Mouse (Mus musculus) CH12.LX (cell line): Measurements from ENCODE around the gene Cmah. TPM values are rescaled to one million over a fixed set of nuclear protein-coding genes. Genes with fewer than 3 reads are reported as not detected.
A peak's percentile ranks its signal among the peaks of the same experiment; 100 is the strongest.

Experiments
- DNase-seq: peaks from one replicate; pipeline ENCODE4 v3.0.0-alpha.2; 2013; ENCODE audit errors: extremely low read depth
- H3K27ac ChIP-seq: 2 replicates; pipeline ENCODE4 v1.5.1; 2012; ENCODE audit warnings: low read depth, mild to moderate bottlenecking, control low read depth, moderate library complexity; ENCODE audit not compliant: insufficient read depth
- H3K27me3 ChIP-seq: replicated peaks from 2 replicates; pipeline ENCODE3; 2012; ENCODE audit warnings: inconsistent platforms
- H3K36me3 ChIP-seq, 2 experiments: replicated peaks in 1 of 2; 2 replicates each; pipeline versions ENCODE3 to v1.6.1; 2012; ENCODE audit warnings: inconsistent platforms in 1 of 2, low read length in 1 of 2, mild to moderate bottlenecking in 1 of 2, mixed read lengths in 1 of 2, moderate library complexity in 1 of 2; ENCODE audit not compliant: control insufficient read depth in 1 of 2, insufficient read depth in 1 of 2
- H3K4me1 ChIP-seq, 2 experiments: 2 replicates each; pipeline ENCODE4 v1.6.1; 2012; ENCODE audit warnings: inconsistent platforms in 1 of 2, moderate library complexity in 1 of 2; ENCODE audit not compliant: insufficient read depth in 2 of 2, control insufficient read depth in 1 of 2
- H3K4me2 ChIP-seq: 2 replicates; pipeline ENCODE4 v1.6.1; 2012; ENCODE audit warnings: low read depth, mild to moderate bottlenecking, control low read depth; ENCODE audit not compliant: poor library complexity, insufficient read depth, severe bottlenecking
- H3K4me3 ChIP-seq, 3 experiments: fragments of 150-350 bp in 1 of 3; sonication (generic) in 1 of 3; replicated peaks in 1 of 3; 2 replicates each; pipeline versions ENCODE3 to v1.5.1; 2011 to 2012; ENCODE audit warnings: low read depth in 2 of 3, low read length in 2 of 3, mild to moderate bottlenecking in 2 of 3, moderate library complexity in 2 of 3, control low read depth in 1 of 3, improper control_type of control experiment in 1 of 3, inconsistent platforms in 1 of 3, mixed read lengths in 1 of 3; ENCODE audit not compliant: poor library complexity in 1 of 3
- H3K79me2 ChIP-seq: replicated peaks from 2 replicates; pipeline ENCODE4 v1.6.1; 2012; ENCODE audit warnings: mild to moderate bottlenecking, moderate library complexity; ENCODE audit not compliant: control insufficient read depth, poor library complexity, insufficient read depth, severe bottlenecking; ENCODE audit errors: extremely low read depth
- H3K9ac ChIP-seq: 2 replicates; pipeline ENCODE4 v1.6.1; 2012; ENCODE audit warnings: low read depth, mild to moderate bottlenecking, control low read depth, moderate library complexity; ENCODE audit not compliant: insufficient read depth
- H3K9me3 ChIP-seq: replicated peaks from 2 replicates; pipeline ENCODE3; 2012; ENCODE audit warnings: low read length, inconsistent platforms, mixed read lengths
- BHLHE40 ChIP-seq: IDR thresholded peaks from 2 replicates; pipeline ENCODE4 v1.6.1; 2011; ENCODE audit warnings: mild to moderate bottlenecking, low read depth, low read length, improper control_type of control experiment
- CHD1 ChIP-seq: IDR thresholded peaks from 2 replicates; pipeline ENCODE4 v1.6.1; 2012; ENCODE audit warnings: low read depth, low read length, improper control_type of control experiment, inconsistent platforms
- E2F4 ChIP-seq: IDR thresholded peaks from 2 replicates; pipeline ENCODE4 v1.6.1; 2011; ENCODE audit warnings: low read depth, low read length, improper control_type of control experiment; ENCODE audit not compliant: insufficient replicate concordance
- ELF1 ChIP-seq: IDR thresholded peaks from 2 replicates; pipeline ENCODE4 v1.6.1; 2014; ENCODE audit warnings: low read depth, mild to moderate bottlenecking, inconsistent platforms, low read length, improper control_type of control experiment
- EP300 ChIP-seq: IDR thresholded peaks from 2 replicates; pipeline ENCODE4 v1.6.1; 2011; ENCODE audit warnings: low read length, improper control_type of control experiment
- ETS1 ChIP-seq: conservative IDR thresholded peaks from 2 replicates; pipeline ENCODE4 v1.6.1; 2012; ENCODE audit warnings: low read depth, mild to moderate bottlenecking, inconsistent platforms, low read length, improper control_type of control experiment, moderate library complexity
- HCFC1 ChIP-seq: IDR thresholded peaks from 2 replicates; pipeline ENCODE4 v1.6.1; 2012; ENCODE audit warnings: low read depth, mild to moderate bottlenecking, inconsistent platforms, low read length, improper control_type of control experiment
- JUND ChIP-seq: conservative IDR thresholded peaks from 2 replicates; pipeline ENCODE4 v1.6.1; 2011; ENCODE audit warnings: low read depth, low read length, improper control_type of control experiment
- KAT2A ChIP-seq: IDR thresholded peaks from 2 replicates; pipeline ENCODE4 v1.6.1; 2012; ENCODE audit warnings: low read length, improper control_type of control experiment, inconsistent platforms; ENCODE audit not compliant: insufficient replicate concordance
- MAX ChIP-seq: IDR thresholded peaks from 2 replicates; pipeline ENCODE4 v1.6.1; 2011; ENCODE audit warnings: low read length, improper control_type of control experiment
- MAZ ChIP-seq: IDR thresholded peaks from 2 replicates; pipeline ENCODE4 v1.6.1; 2012; ENCODE audit warnings: low read depth, mild to moderate bottlenecking, inconsistent platforms, low read length, improper control_type of control experiment, moderate library complexity
- MEF2A ChIP-seq: IDR thresholded peaks from 2 replicates; pipeline ENCODE4 v1.6.1; 2014; ENCODE audit warnings: low read depth, mild to moderate bottlenecking, inconsistent platforms, low read length, improper control_type of control experiment, borderline replicate concordance
- NRF1 ChIP-seq: IDR thresholded peaks from 2 replicates; pipeline ENCODE4 v1.6.1; 2014; ENCODE audit warnings: low read depth, mild to moderate bottlenecking, inconsistent platforms, low read length, improper control_type of control experiment, moderate library complexity
- SIN3A ChIP-seq: IDR thresholded peaks from 2 replicates; pipeline ENCODE4 v1.6.1; 2012; ENCODE audit warnings: low read length, improper control_type of control experiment, inconsistent platforms
- SMC3 ChIP-seq: IDR thresholded peaks from 2 replicates; pipeline ENCODE4 v1.6.1; 2011; ENCODE audit warnings: low read depth, low read length, improper control_type of control experiment
- TCF12 ChIP-seq: IDR thresholded peaks from 2 replicates; pipeline ENCODE4 v1.6.1; 2014; ENCODE audit warnings: low read depth, mild to moderate bottlenecking, inconsistent platforms, low read length, improper control_type of control experiment
- UBTF ChIP-seq: IDR thresholded peaks from 2 replicates; pipeline ENCODE4 v1.6.1; 2012; ENCODE audit warnings: low read depth, mild to moderate bottlenecking, inconsistent platforms, low read length, improper control_type of control experiment, moderate library complexity
- USF1 ChIP-seq: IDR thresholded peaks from 2 replicates; pipeline ENCODE4 v1.6.1; 2014; ENCODE audit warnings: low read depth, mild to moderate bottlenecking, inconsistent platforms, low read length, improper control_type of control experiment
- USF2 ChIP-seq: conservative IDR thresholded peaks from 2 replicates; pipeline ENCODE4 v1.6.1; 2011; ENCODE audit warnings: low read depth, low read length, improper control_type of control experiment
- ZC3H11A ChIP-seq: IDR thresholded peaks from 2 replicates; pipeline ENCODE4 v1.6.1; 2012; ENCODE audit warnings: low read depth, mild to moderate bottlenecking, inconsistent platforms, low read length, improper control_type of control experiment
- ZMIZ1 ChIP-seq: IDR thresholded peaks from 2 replicates; pipeline ENCODE4 v1.6.1; 2012; ENCODE audit warnings: low read depth, mild to moderate bottlenecking, inconsistent platforms, low read length, improper control_type of control experiment
- ZNF384 ChIP-seq: IDR thresholded peaks from 2 replicates; pipeline ENCODE4 v1.6.1; 2012; ENCODE audit warnings: low read depth, low read length, improper control_type of control experiment, inconsistent platforms
- dilution Hi-C: fragments of 300-500 bp; cut with MboI; formaldehyde crosslinking; loops from 2 replicates; pipeline ENCODE4 v1.14.3; 2020; ENCODE audit warnings: low sequenced_read_pairs; ENCODE audit not compliant: extremely low pct_unique_long_range_greater_than_20kb, extremely low pct_ligation_motif_present
- in situ Hi-C: fragments of 300-500 bp; cut with MboI; formaldehyde crosslinking; loops from 3 replicates; pipeline ENCODE4 v1.14.3; 2019; ENCODE audit warnings: low sequenced_read_pairs, low pct_ligation_motif_present, low pct_unique_long_range_greater_than_20kb, mixed read lengths
- polyA plus RNA-seq: library from polyadenylated mRNA; unstranded; fragments of >175 nt; gene quantifications from 2 replicates; pipeline ENCODE4 v1.2.1, GENCODE M21; 2012; ENCODE audit warnings: low read depth; ENCODE audit not compliant: insufficient read length
- total RNA-seq, 2 experiments: library from RNA; depleted of rRNA; stranded (reverse); fragments of 300-350 nt in 1 of 2; fragments of >200 nt in 1 of 2; gene quantifications; 2 replicates each; pipeline ENCODE4 v1.2.3; 2012 to 2014

Gene Cmah
- total and polyA plus RNA-seq, 3 experiments, result 5.0 to 17.4 (median 5.5) TPM

- no peak overlapping the region for H3K4me3 ChIP-seq
- no peaks in the 10 kb centered on the region for H3K79me2 ChIP-seq
- H3K4me1 ChIP-seq, result peaks cover 14 to 76% of the 10 kb centered on the region in 2 experiments; a peak in 3 of 4 replicates
- dilution Hi-C loops, result no loop called here
- in situ Hi-C loops, result no loop called here
- no peak overlapping the region for H3K9ac ChIP-seq
- TF ChIP-seq EP300 (0 out of 2 replicates have a peak, but pooled peaks have one; percentile 22), ZNF384 (peak; percentile 74), USF2 (peak; percentile 62), BHLHE40 (0 out of 2 replicates have a peak, but pooled peaks have one; percentile 9), ETS1 (peak; percentile 42; the same call in 1 of the 2 replicates), ZC3H11A (no peak), NRF1 (no peak), USF1 (peak; percentile 38), MEF2A (peak; percentile 79)
- TF ChIP-seq, all 38 proteins: peak for 7
- Histone ChIP-seq H3K36me3 (peaks cover 0 to 36% of the 10 kb centered on the region in 2 experiments), H3K9me3 (peaks cover 3% of the 10 kb centered on the region), H3K27ac (no peak overlapping the region), H3K27me3 (no peaks in the 10 kb centered on the region), H3K4me2 (no peak overlapping the region)
- peak; percentile 35 for DNase-seq
Measured at GRCm38 (mm10) chr13:24451455-24451854, 124.3 kb downstream of the Cmah start.

GRCm38 (mm10) chr13:24453737-24454136 is 126.5 kb downstream of the Cmah start:
- DNase-seq, result no peak
- no peak for TF ChIP-seq ZMIZ1
- no peak for TF ChIP-seq USF2
- TF ChIP-seq SMC3, result no peak
- no peak for TF ChIP-seq E2F4
- TF ChIP-seq MAX, result no peak
- no peak for TF ChIP-seq KAT2A
- TF ChIP-seq TCF12, result no peak
- no peak for TF ChIP-seq MAZ
- TF ChIP-seq JUND, result no peak
- TF ChIP-seq UBTF, result no peak
- TF ChIP-seq ELF1, result no peak
- no peak for TF ChIP-seq SIN3A
- TF ChIP-seq CHD1, result no peak
- no peak for TF ChIP-seq HCFC1
- H3K9ac ChIP-seq, result no peak overlapping the region
- H3K27me3 ChIP-seq, result no peaks in the 10 kb centered on the region
- H3K27ac ChIP-seq, result no peak overlapping the region
- H3K36me3 ChIP-seq, result peaks cover 3 to 44% of the 10 kb centered on the region in 2 experiments
- dilution Hi-C loops, result no loop called here
- H3K4me2 ChIP-seq, result no peak overlapping the region
- H3K79me2 ChIP-seq, result no peaks in the 10 kb centered on the region
- no peak overlapping the region for H3K4me3 ChIP-seq
- H3K4me1 ChIP-seq, result peaks cover 14 to 59% of the 10 kb centered on the region in 2 experiments; a peak in 3 of 4 replicates
- peaks cover 3% of the 10 kb centered on the region for H3K9me3 ChIP-seq
- in situ Hi-C loops, result no loop called here
